Mouse (Mus musculus) hindlimb bud, embryonic 11.5 days (tissue): ENCODE results near the gene Spata31d1b.

Experiments
- DNase-seq: peaks from one replicate; pipeline ENCODE4 v3.0.0-alpha.2; 2012; ENCODE audit warnings: low read depth, low spot score; ENCODE audit errors: extremely low spot score

The Spata31d1b gene

DNA sequence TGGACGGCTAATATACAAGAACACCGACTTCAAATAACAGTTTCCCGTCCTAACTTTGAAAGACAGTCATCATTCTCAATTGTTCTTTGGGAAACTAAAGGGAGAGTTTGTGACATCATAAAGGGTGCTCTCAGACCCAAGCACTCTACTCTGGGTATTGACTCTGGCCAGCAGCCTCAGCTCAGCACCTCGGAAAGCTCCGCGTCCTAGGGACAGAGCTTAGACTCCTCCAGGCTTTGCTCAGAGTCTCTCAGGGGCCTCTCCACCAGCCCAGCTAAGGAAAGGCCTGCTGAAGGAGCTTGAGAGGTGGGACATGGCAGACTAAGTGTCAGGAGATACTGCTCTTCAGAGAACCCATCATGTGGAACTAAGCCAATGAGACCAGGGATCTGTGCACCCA, 34.1 kb downstream of the Spata31d1b start:
- no peak for DNase-seq

DNA sequence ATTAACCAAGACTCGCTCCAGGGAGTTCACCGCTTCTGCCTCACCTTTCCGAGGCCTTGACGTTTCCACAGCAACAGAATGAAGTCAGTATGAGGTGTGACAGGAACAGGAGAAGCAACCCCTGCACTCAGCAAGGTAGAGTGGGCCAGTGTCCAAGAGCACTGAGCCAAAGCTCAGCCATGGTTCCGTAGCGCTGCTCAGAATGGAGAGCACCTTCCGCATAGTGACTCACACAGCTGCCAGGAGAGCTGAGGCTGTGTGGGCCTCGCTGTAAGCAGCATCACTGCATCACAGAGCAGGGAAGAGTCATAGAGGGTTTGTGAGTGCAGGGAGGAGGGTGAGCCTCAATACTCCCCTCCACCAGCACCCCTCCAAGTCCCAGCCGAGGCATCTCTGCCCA, 34.6 kb downstream of the Spata31d1b start, which contains the start of gene 1700014D04Rik:
1700014D04Rik (minus strand) TSS at position 42 of the 400 bp plus-strand sequence.
- no peak for DNase-seq

GRCm38 (mm10) chr13:59750310-59750709, 38.2 kb downstream of the Spata31d1b start:
- no peak for DNase-seq

GRCm38 (mm10) chr13:59756906-59757305, 44.8 kb downstream of the Spata31d1b start:
- no peak for DNase-seq

GRCm38 (mm10) chr13:59762791-59763190, 50.7 kb downstream of the Spata31d1b start:
- DNase-seq, result no peak

- DNase-seq, result no peak
Measured at GRCm38 (mm10) chr13:59766786-59767515, 54.9 kb downstream of the Spata31d1b start.

GRCm38 (mm10) chr13:59768531-59768930, 56.4 kb downstream of the Spata31d1b start:
- no peak for DNase-seq
